8 mouse cellular contexts compared by ENCODE assay signal in the genomic region with DNA sequence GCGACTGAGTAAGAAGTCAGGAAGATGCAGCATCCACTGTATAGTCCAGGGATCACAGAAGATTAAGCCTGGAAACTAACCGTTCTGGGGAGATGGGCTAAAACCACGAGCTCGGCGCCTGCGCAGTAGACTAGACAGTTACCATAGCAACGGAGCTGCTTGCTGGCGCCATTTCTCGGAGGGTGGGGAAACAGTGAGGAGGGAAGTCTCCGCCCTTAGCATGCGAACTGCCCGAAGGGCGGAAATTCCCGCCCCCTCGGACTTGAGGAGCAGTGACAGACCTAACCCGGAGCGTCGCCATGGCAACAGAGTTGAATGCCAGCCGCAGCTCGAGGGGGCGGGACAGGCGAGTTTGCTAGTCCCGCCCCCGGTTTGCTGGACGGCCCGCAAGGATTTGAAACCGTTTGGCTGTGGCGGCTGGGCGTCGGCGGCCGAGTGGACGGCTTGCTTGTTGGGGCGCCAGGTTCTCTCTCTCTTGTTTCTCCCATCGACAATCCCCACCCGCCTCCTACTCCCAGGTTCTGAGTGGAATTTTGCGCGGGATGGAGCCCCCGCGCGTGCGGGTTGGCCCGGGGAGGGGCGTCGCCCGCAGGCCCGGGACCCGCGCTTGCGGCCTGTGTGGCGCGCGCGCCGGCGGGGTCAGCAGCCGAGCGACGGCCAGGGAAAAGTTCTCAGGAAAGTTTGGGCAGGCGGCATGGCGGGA. TPM values are rescaled to one million over a fixed set of nuclear protein-coding genes. Genes with fewer than 3 reads are reported as not detected.
DNase-seq lines count a peak whose midpoint lies in the region; ATAC-seq lines count a peak whose summit lies in the region.

A gene (plus strand): TSS at position 304 of the 703 bp plus-strand sequence.

- H3K27me3 ChIP-seq in hindbrain, embryonic 11.5 days (ENCODE audit: control insufficient read depth, insufficient read depth, low read length): no peaks in the 10 kb centered on the region; the same call in 1 of the 2 replicates

- no peaks in the 10 kb centered on the region for H3K36me3 ChIP-seq in hindbrain, embryonic 11.5 days (ENCODE audit: control insufficient read depth, insufficient read depth, low read length)

- under 1% methylated on average over 59 of the region's 61 CpGs for WGBS in hindbrain, embryonic 11.5 days

- H3K9ac ChIP-seq in hindbrain, embryonic 11.5 days (ENCODE audit: low read depth, low read length): peak within 1 kb of the TSS; percentile 71

- peak within 1 kb of the TSS; percentile 24; the same call in 1 of the 2 replicates for H3K27ac ChIP-seq in hindbrain, embryonic 11.5 days (ENCODE audit: low read depth, low read length)

- peak within 1 kb of the TSS; percentile 77 for H3K4me2 ChIP-seq in hindbrain, embryonic 11.5 days (replicated peaks; ENCODE audit: low read depth, low read length)

- H3K4me3 ChIP-seq in hindbrain, embryonic 11.5 days (ENCODE audit: low read depth, low read length): peak within 1 kb of the TSS; percentile 63

- ATAC-seq in hindbrain, embryonic 11.5 days (ENCODE audit: low FRiP score): peak; percentile 96

- DNase-seq in Muller cell, postnatal 12 days (ENCODE audit: inconsistent ontology term): peak; percentile 98
- peak; percentile 95 for DNase-seq in cerebellum, adult 9-11 months
- peak; percentile 97 for DNase-seq in frontal cortex, adult 2 months (ENCODE audit: extremely low spot score in 1 of 2, low spot score in 1 of 2)
- DNase-seq in hindbrain, embryonic 11.5 days (ENCODE audit: low spot score): peak; percentile 99
- DNase-seq in layer of hippocampus, postnatal 10 days (ENCODE audit: low spot score in 2 of 2): peak; percentile 94 to 95
- DNase-seq in lung, postnatal 10 days: peak; percentile 100
- peak; percentile 95 for DNase-seq in ovary, postnatal 36 days (ENCODE audit: low spot score)
- peak; percentile 88 for DNase-seq in thymus, postnatal 25 days

- H3K9me3 ChIP-seq in hindbrain, embryonic 11.5 days (ENCODE audit: control insufficient read depth, low read length): no peaks in the 10 kb centered on the region

- H3K4me1 ChIP-seq in hindbrain, embryonic 11.5 days (replicated peaks; ENCODE audit: control insufficient read depth, insufficient read depth, low read length): no peaks in the 10 kb centered on the region

RNA-seq across cellular contexts. Expression of the gene that starts here (rescaled TPM):
- 5.9 and 7.4 TPM in 2 replicates for polyA plus RNA-seq in frontal cortex, adult 2 months (2012; rRNA removed)
- polyA plus RNA-seq in hindbrain, embryonic 11.5 days (2014; fragmentation: Nextera tagmentation; extraction: Ambion mirVana): 9.5 and 12.4 TPM in 2 replicates
- total RNA-seq in layer of hippocampus, postnatal 10 days (2021): 10 to 100 TPM; 16.1 to 19.6 TPM

Comparison
In these comparisons a context has a peak if more than half of its experiments do, and no peak if none do; other contexts are left out.
1. Peak in every context shown above with its lines: DNase-seq, ATAC-seq, H3K4me3 ChIP-seq and H3K27ac ChIP-seq.